Mouse (Mus musculus) liver, adult (tissue): ENCODE results near the gene Gna14.
A peak's percentile ranks its signal among the peaks of the same experiment; 100 is the strongest.

Experiments used
- GATA4 ChIP-seq: IDR thresholded peaks from 2 replicates; pipeline ENCODE4 v1.6.1; 2014; ENCODE audit warnings: mild to moderate bottlenecking, low read length; ENCODE audit not compliant: insufficient replicate concordance

Gna14 gene

GRCm38 (mm10) chr19:16478186-16478607 lies 42.6 kb downstream of the Gna14 start:
- TF ChIP-seq GATA4 = peak; percentile 30; the same call in 1 of the 2 replicates

GRCm38 (mm10) chr19:16482047-16482446 lies 46.5 kb downstream of the Gna14 start:
- no peak for TF ChIP-seq GATA4

GRCm38 (mm10) chr19:16484237-16484636 lies 48.7 kb downstream of the Gna14 start:
- TF ChIP-seq GATA4 = no peak

- TF ChIP-seq GATA4 = no peak
These were observed 49.1 kb downstream of the Gna14 start for GRCm38 (mm10) chr19:16484671-16485070.

- TF ChIP-seq GATA4 = no peak
These were observed 55.2 kb downstream of the Gna14 start for GRCm38 (mm10) chr19:16490756-16491155.

- no peak for TF ChIP-seq GATA4
These were observed 55.9 kb downstream of the Gna14 start for GRCm38 (mm10) chr19:16491497-16491896.

- no peak for TF ChIP-seq GATA4
These were observed 56.9 kb downstream of the Gna14 start for GRCm38 (mm10) chr19:16492453-16492852.

- TF ChIP-seq GATA4 = no peak
These were observed 59.4 kb downstream of the Gna14 start for GRCm38 (mm10) chr19:16494816-16495516.

- no peak for TF ChIP-seq GATA4
These were observed 60.5 kb downstream of the Gna14 start for GRCm38 (mm10) chr19:16496016-16496415.

GRCm38 (mm10) chr19:16502054-16502453 lies 66.5 kb downstream of the Gna14 start:
- TF ChIP-seq GATA4 = no peak

GRCm38 (mm10) chr19:16506711-16507364 lies 71.3 kb downstream of the Gna14 start:
- no peak for TF ChIP-seq GATA4

- no peak for TF ChIP-seq GATA4
These were observed 75.0 kb downstream of the Gna14 start for GRCm38 (mm10) chr19:16510343-16511080.

- no peak for TF ChIP-seq GATA4
These were observed 75.5 kb downstream of the Gna14 start for GRCm38 (mm10) chr19:16511081-16511420.

- no peak for TF ChIP-seq GATA4
These were observed 78.6 kb downstream of the Gna14 start for GRCm38 (mm10) chr19:16514201-16514600.

- no peak for TF ChIP-seq GATA4
These were observed 83.0 kb downstream of the Gna14 start for GRCm38 (mm10) chr19:16518569-16518968.

GRCm38 (mm10) chr19:16520608-16521007 lies 85.0 kb downstream of the Gna14 start:
- TF ChIP-seq GATA4 = no peak
